Mouse (Mus musculus) midbrain, embryonic 11.5 days (tissue): Measurements from ENCODE around the gene Trat1. TPM values are rescaled to one million over a fixed set of nuclear protein-coding genes. Genes with fewer than 3 reads are reported as not detected.

Experiments
- ATAC-seq: fragments of 200-750 bp; cut with Nextera tagmentation; 2 replicates; pipeline ENCODE4 v1.8.0; 2017; ENCODE audit warnings: moderate TSS enrichment, moderate library complexity; ENCODE audit not compliant: low FRiP score
- DNase-seq: peaks from one replicate; pipeline ENCODE4 v3.0.0; 2015; ENCODE audit warnings: low spot score; ENCODE audit errors: missing footprints
- H3K27ac ChIP-seq: fragments of 300-500 bp; sonication (generic); 2 replicates; pipeline ENCODE4 v1.5.1; 2014; ENCODE audit warnings: low read depth, low read length
- H3K27me3 ChIP-seq: fragments of 300-500 bp; sonication (generic); 2 replicates; pipeline ENCODE4 v1.6.1; 2014; ENCODE audit warnings: mild to moderate bottlenecking, low read length, moderate library complexity, mixed read lengths; ENCODE audit not compliant: control insufficient read depth, insufficient read depth
- H3K36me3 ChIP-seq: fragments of 300-500 bp; sonication (generic); 2 replicates; pipeline ENCODE4 v1.6.1; 2014; ENCODE audit warnings: mild to moderate bottlenecking, low read length, moderate library complexity, mixed read lengths; ENCODE audit not compliant: control insufficient read depth, insufficient read depth
- H3K4me1 ChIP-seq: fragments of 300-500 bp; sonication (generic); 2 replicates; pipeline ENCODE4 v1.6.1; 2014; ENCODE audit warnings: low read length; ENCODE audit not compliant: control insufficient read depth, insufficient read depth
- H3K4me2 ChIP-seq: fragments of 300-500 bp; sonication (generic); 2 replicates; pipeline ENCODE4 v1.6.1; 2014; ENCODE audit warnings: mild to moderate bottlenecking, moderate library complexity
- H3K4me3 ChIP-seq: fragments of 300-500 bp; sonication (generic); 2 replicates; pipeline ENCODE4 v1.5.1; 2014; ENCODE audit warnings: low read depth, low read length
- H3K9ac ChIP-seq: fragments of 300-500 bp; sonication (generic); 2 replicates; pipeline ENCODE4 v1.6.1; 2014; ENCODE audit warnings: low read length
- H3K9me3 ChIP-seq: fragments of 300-500 bp; sonication (generic); 2 replicates; pipeline ENCODE4 v1.6.1; 2016; ENCODE audit warnings: low read length; ENCODE audit not compliant: control insufficient read depth
- WGBS: fragments of 180-500 bp; shearing (Covaris S2); extraction: QIAGEN DNeasy Blood & Tissue Kit; methylation state at CpG from one replicate; pipeline ENCODE4 v1.1.7; 2014; 5-methylcytosine and 5-hydroxymethylcytosine counted together
- polyA plus RNA-seq: library from polyadenylated mRNA; unstranded; fragments of >200 nt; fragmentation: Nextera tagmentation; extraction: Ambion mirVana; gene quantifications from 2 replicates; pipeline ENCODE4 v1.2.1, GENCODE M21; 2014

Gene Trat1
- polyA plus RNA-seq, 1 experiment from 2014 or later: not detected

DNA sequence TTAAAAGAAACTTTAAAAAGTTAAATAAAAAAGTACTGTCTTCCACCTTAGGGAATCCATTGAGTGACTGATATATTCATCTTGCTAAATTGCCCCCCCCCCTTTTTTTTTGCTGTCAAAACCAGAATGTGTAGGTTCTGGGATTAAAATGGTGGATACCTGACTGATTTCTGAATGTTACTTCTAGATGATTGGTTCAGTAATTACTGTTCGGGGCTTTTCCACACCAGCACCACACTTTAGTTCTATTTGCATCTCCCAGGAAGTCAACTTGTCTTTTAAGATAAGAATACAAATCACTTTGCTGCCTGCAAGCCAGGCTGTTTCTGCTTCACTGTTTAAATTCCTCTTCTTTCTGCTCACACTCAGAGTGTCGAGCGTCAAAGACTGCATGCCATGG, 26.5 kb upstream of the Trat1 start:
- Histone ChIP-seq H3K27me3 (no peaks in the 10 kb centered on the region), H3K36me3 (no peaks in the 10 kb centered on the region), H3K4me2 (no peak overlapping the region), H3K4me3 (no peak overlapping the region), H3K27ac (no peak overlapping the region), H3K9me3 (no peaks in the 10 kb centered on the region), H3K4me1 (no peaks in the 10 kb centered on the region), H3K9ac (no peak overlapping the region)
- no peak for DNase-seq
- WGBS: 83% methylated on average over 3 of the region's 3 CpGs
- ATAC-seq: no peak

DNA sequence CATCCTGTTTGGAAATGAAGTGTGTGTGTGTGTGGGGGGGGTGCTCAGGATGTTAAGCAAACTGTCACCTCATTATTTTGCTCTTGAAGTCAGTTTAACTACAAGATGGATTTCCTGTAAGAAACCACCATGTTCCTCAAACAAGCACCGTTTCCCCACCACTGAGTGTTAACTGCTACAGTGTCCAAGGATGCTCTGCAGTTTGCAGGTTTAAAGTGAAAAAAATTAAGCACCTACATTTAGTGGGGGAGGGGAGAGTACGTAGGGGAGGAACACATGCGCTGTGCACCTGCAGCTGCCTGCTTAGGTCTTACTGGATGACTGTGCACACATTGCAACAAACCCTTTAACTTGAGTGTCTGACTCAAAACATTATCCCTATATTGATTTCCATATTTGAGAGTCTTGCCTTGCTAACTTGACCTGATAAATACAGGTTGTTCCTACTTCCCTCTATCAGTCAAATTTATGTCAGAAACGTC, 16.9 kb upstream of the Trat1 start:
- H3K4me2 ChIP-seq: no peak overlapping the region
- H3K4me3 ChIP-seq: no peak overlapping the region
- no peaks in the 10 kb centered on the region for H3K36me3 ChIP-seq
- H3K9me3 ChIP-seq: no peaks in the 10 kb centered on the region
- no peak for DNase-seq
- no peak overlapping the region for H3K9ac ChIP-seq
- H3K4me1 ChIP-seq: no peaks in the 10 kb centered on the region
- H3K27me3 ChIP-seq: no peaks in the 10 kb centered on the region
- ATAC-seq: no peak
- WGBS: 84% methylated on average over 4 of the region's 4 CpGs
- H3K27ac ChIP-seq: no peak overlapping the region

DNA sequence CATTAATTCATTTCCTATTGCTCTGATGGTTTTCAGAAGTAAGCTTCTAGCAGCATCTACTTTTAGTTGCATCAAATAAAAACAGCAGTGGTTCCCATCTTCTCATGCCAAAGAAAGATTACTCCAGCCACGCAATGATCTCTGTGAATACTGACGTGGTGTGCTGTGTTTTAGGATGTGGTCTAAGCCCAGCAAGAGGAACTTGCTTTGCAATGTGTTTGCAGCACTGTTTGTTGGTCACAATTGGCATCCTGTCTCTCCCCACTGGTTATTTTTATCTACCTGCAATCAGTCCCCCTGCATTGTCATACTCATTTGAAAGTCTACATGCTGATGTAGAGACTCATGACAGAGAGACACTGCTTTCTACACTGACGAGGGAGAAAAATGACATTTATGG, 14.4 kb upstream of the Trat1 start:
- H3K4me2 ChIP-seq: no peak overlapping the region
- ATAC-seq: no peak
- H3K36me3 ChIP-seq: no peaks in the 10 kb centered on the region
- H3K27me3 ChIP-seq: no peaks in the 10 kb centered on the region
- H3K9ac ChIP-seq: no peak overlapping the region
- H3K9me3 ChIP-seq: no peaks in the 10 kb centered on the region
- 84% methylated on average over 3 of the region's 3 CpGs for WGBS
- no peak overlapping the region for H3K4me3 ChIP-seq
- DNase-seq: no peak
- no peaks in the 10 kb centered on the region for H3K4me1 ChIP-seq
- no peak overlapping the region for H3K27ac ChIP-seq

DNA sequence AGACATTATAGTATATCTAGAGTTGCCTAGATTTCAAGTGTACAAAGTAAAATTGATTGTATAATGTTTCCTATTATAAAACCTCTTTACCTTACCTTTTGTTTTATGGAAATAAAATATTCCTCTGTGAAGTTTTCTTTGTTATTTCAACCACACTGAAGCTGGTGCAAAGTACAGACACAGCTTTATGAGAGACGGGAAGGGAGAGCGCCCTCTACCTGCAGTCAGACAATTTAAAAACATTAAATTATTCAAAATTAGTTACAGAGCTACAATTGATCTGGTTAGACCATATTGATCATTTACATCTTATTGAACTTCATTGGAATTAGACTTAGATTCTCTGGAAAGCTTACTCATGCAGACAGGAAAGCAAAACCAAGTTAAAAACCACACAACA, 5.4 kb upstream of the Trat1 start:
- Histone ChIP-seq H3K9me3 (no peaks in the 10 kb centered on the region), H3K27me3 (no peaks in the 10 kb centered on the region), H3K27ac (no peak overlapping the region), H3K4me2 (no peak overlapping the region), H3K4me3 (no peak overlapping the region), H3K4me1 (no peaks in the 10 kb centered on the region), H3K9ac (no peak overlapping the region), H3K36me3 (no peaks in the 10 kb centered on the region)
- DNase-seq (no peak), ATAC-seq (no peak)
- WGBS: 79% methylated on average over 2 of the region's 2 CpGs

DNA sequence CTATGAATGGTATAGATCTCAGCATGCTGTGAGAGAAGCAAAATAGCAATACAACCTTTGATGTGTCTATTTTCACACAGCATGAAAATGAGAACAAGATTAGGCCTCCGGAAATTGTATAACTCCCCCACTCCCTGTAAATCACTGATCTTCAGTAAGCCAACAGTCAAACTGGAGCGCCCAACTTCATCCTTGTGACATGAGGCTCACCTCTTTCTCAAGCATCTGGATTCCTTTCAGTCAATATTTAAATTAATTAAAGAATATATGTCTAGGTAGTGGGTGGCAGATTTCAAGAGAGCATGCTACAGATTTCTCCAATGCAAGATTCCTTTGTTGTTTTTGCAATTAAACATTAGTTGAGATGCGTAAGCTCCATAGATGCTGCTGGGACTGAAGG, 2.6 kb downstream of the Trat1 start:
- ATAC-seq: no peak
- DNase-seq: no peak
- 91% methylated on average over 3 of the region's 3 CpGs for WGBS
- no peaks in the 10 kb centered on the region for H3K9me3 ChIP-seq
- H3K4me2 ChIP-seq: no peak overlapping the region
- no peaks in the 10 kb centered on the region for H3K27me3 ChIP-seq
- H3K27ac ChIP-seq: no peak overlapping the region
- H3K4me3 ChIP-seq: no peak overlapping the region
- H3K4me1 ChIP-seq: no peaks in the 10 kb centered on the region
- H3K9ac ChIP-seq: no peak overlapping the region
- no peaks in the 10 kb centered on the region for H3K36me3 ChIP-seq

DNA sequence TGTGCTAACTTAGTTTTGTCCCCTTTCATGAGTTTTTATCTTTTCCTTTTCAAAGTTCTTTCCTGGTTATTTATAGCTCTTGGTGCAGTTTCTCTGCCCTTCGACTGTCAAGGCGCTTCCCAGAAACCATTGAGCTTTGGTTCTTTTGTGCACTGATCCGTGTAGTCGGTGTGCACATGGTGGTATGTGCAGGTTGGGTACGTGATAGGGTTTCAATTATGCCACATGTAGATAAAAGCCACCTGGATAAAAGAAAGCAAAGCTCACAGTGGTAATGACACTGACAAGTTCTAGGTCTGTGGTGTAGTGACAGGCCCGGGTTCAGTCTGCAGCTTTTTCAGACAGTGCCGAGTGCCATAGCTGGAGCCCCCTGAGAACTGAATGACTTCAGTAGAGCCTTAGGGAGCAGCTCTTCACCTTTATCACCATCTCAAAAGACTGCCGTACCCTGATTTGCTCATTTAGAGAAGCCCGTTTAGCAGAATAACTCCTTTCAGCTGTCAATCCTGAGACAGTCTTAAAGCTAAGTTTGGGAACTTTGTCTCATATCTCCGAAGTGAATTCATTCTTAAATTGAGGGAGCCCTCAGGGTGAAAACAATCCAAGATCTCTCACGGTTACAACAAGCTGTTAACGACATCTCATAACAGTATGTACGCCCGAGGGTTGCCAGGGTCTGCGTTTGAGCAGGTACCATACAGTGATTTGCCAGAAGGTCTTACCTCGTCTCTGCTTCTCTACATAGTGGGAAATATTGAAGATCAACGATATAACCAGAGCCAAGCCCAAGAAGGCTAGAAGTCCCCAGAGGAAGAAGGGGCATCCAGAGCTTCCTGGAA, 11.0 kb downstream of the Trat1 start:
- Histone ChIP-seq H3K9me3 (no peaks in the 10 kb centered on the region), H3K4me1 (no peaks in the 10 kb centered on the region), H3K27me3 (no peaks in the 10 kb centered on the region), H3K4me3 (no peak overlapping the region), H3K9ac (no peak overlapping the region), H3K36me3 (no peaks in the 10 kb centered on the region), H3K27ac (no peak overlapping the region), H3K4me2 (no peak overlapping the region)
- 85% methylated on average over 17 of the region's 17 CpGs for WGBS
- ATAC-seq (no peak), DNase-seq (no peak)

DNA sequence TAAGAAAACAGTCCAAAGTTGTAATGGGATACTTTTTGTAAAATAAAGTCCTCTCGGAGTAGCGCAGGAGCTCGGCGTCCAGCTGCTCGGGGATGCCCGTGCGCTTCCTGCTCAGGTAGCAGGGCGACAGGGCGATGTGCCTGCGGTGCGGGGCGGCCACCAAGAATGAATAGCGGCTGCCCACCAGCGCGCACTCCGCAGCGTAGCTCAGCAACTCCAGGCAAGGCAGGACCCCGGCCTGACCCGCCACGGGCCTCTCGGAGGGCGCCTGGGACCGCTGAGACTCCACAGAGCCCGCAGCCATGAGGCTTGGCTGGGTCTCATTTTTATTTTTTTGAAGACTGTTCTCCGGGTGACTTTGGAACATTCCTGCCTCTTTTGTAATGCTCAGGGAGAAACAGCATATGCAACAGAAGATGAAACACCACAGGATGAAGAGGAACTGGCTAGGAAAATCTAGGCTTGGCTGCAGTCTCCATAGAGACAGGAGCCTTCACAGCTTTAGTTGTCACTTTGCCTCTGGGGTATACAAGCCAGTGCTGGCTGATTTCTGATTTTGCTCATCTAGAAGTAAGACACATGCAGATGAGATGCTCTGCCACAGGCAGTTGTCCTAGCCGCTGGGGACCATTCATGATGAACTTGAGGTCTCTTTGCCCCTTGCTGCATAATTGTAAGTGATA, 21.5 kb downstream of the Trat1 start:
- Histone ChIP-seq H3K36me3 (no peaks in the 10 kb centered on the region), H3K27me3 (no peaks in the 10 kb centered on the region), H3K4me3 (no peak overlapping the region), H3K27ac (no peak overlapping the region), H3K4me2 (peak overlapping the region; percentile 35), H3K4me1 (no peaks in the 10 kb centered on the region), H3K9me3 (no peaks in the 10 kb centered on the region), H3K9ac (no peak overlapping the region)
- ATAC-seq (0 out of 2 replicates have a peak, but pooled peaks have one; percentile 61), DNase-seq (no peak)
- WGBS: 19% methylated on average over 26 of the region's 26 CpGs

DNA sequence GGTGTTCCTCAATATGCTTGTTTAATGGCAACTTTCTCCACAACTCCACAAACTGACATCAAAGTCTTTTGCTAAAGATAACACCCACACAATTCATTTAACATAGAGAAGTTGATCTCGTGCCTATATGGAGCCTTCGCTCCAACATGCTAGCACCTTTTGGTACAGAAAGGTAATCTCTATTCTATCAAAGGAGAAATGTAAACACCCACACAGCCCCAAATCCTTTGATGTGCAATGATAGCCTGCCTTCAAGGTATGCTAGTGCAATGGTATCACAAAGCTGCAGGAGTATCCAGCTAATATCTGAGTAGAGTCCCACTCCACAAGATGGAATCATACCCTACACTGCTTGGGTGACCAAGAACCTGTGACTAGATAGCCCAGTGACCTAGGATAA, 26.4 kb downstream of the Trat1 start:
- Histone ChIP-seq H3K36me3 (no peaks in the 10 kb centered on the region), H3K27ac (no peak overlapping the region)
- WGBS: 90% methylated on average over 2 of the region's 2 CpGs

DNA sequence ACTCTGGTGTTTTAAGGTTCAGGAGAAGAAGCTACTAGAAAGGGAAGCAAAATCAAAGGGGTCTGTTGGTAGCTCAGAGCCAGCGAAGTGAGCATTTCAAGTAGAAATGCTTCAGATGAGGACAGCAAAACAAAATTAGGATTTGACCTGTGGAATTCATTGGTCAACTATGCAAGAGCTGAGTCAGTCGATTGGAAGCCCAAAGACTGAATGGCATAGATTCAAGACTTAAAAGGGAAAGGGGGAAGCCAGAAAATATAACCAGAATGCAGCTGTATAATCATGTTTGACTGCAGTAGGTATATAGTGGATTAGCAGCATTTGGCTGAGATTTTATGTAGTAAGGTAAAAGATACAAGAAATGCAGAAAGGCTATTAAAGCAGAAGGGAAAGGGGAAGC, 26.8 kb downstream of the Trat1 start:
- no peaks in the 10 kb centered on the region for H3K4me1 ChIP-seq
- ATAC-seq (no peak), DNase-seq (no peak)
- H3K27ac ChIP-seq: no peak overlapping the region
- H3K9me3 ChIP-seq: no peaks in the 10 kb centered on the region
- WGBS: 80% methylated on average over 2 of the region's 2 CpGs
- H3K4me3 ChIP-seq: no peak overlapping the region
- no peak overlapping the region for H3K9ac ChIP-seq
- H3K36me3 ChIP-seq: no peaks in the 10 kb centered on the region
- no peaks in the 10 kb centered on the region for H3K27me3 ChIP-seq
- H3K4me2 ChIP-seq: no peak overlapping the region

More for the DNA sequence above, 26.4 kb downstream of the Trat1 start:
- no peak overlapping the region for H3K9ac ChIP-seq
- no peaks in the 10 kb centered on the region for H3K27me3 ChIP-seq
- DNase-seq: no peak
- ATAC-seq: no peak
- H3K4me2 ChIP-seq: no peak overlapping the region
- no peaks in the 10 kb centered on the region for H3K4me1 ChIP-seq
- H3K4me3 ChIP-seq: no peak overlapping the region
- no peaks in the 10 kb centered on the region for H3K9me3 ChIP-seq
